Mouse (Mus musculus): Measurements from ENCODE around the gene Fbxo22.
A peak's percentile ranks its signal among the peaks of the same experiment; 100 is the strongest.
"Not testable (repeated sequence)": the region's sequence is repeated elsewhere in the genome, so short reads cannot be mapped to it uniquely, and the experiment has no call there.

The Fbxo22 gene

DNA sequence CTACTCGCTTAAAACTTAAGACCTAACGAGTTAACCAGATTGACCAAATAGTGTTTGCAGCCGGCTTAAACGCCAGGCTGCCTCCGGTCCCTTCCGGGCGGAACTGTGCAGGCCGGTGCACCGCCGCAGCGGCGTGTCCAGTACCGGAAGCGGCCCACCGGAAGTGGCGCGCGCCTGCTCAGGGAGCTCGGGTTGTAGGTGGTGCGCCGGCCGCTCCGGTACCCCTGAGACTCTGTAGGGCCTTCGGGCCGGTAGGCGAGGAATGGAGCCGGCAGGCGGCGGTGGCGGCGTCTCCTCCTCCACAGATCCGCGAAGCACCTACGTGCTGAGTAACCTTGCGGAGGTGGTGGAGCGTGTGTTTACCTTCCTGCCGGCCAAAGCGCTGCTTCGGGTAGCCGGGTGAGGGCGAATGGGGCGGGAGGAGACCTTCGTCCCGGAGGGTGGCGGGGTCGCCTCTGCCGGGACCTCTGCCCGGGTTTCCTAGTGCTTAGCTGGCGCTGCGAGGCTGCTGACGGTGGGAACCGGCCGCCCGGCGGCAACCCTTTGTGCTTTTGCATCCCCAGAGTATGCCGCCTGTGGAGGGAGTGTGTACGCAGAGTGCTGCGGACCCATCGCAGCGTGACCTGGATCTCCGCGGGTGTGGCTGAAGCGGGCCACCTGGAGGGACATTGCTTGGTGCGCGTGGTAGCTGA lies at the start of gene Fbxo22:
TSS of gene Fbxo22 (plus strand) at position 136 of the 692 bp plus-strand sequence.
- peak; percentile 79 for DNase-seq

- no peak for DNase-seq
Measured at GRCm38 (mm10) chr9:55170655-55171412, 37.9 kb upstream of the Fbxo22 start.

GRCm38 (mm10) chr9:55172195-55172685 lies 36.5 kb upstream of the Fbxo22 start:
- DNase-seq, result no peak

- DNase-seq, result no peak
Measured at GRCm38 (mm10) chr9:55174235-55174634, 34.5 kb upstream of the Fbxo22 start.

- no peak for DNase-seq
Measured at GRCm38 (mm10) chr9:55195876-55196275, 12.8 kb upstream of the Fbxo22 start.

DNA sequence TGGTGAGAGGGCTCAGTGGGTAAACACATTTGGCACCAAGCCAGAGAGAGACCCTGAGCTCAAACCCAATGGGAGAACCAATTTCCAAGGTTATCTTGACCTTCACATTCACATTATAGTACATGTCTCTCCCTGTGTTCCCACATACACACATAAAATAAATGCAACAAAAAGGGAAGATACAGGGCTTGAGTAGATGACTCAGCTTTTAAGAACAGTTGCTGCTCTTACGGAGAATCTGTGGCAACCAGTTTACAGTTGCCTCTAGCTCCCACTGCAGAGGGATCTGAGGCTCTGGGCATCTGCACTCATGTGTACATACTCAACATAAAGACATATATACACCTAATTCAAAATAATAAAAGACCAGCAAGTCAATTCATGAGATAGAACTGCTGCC lies 10.5 kb upstream of the Fbxo22 start:
- no peak for DNase-seq

GRCm38 (mm10) chr9:55199348-55199747 lies 9.4 kb upstream of the Fbxo22 start:
- DNase-seq, result peak; percentile 54

DNA sequence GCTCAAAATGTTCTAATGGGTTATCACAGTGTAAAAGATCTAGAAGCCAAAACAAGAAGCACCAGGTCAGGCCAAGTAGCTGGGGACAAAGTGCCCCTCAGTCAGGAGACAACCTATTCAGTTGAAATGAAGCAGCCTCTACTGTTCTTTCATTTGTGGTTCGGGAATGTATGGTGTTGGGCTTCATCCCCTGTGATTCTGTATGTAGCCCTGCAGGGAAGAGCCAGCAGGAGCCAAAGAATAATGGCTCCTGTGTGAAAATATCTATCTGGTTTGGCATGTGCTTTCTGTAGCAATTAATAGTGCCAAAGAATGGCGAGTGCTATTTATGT lies 301 bp upstream of the Fbxo22 start:
- no peak for DNase-seq

- no peak for DNase-seq
Measured at GRCm38 (mm10) chr9:55211611-55212010, 2.9 kb downstream of the Fbxo22 start.

- no peak for DNase-seq
Measured at GRCm38 (mm10) chr9:55213396-55213795, 4.7 kb downstream of the Fbxo22 start.

GRCm38 (mm10) chr9:55215056-55215455 lies 6.3 kb downstream of the Fbxo22 start:
- no peak for DNase-seq

DNA sequence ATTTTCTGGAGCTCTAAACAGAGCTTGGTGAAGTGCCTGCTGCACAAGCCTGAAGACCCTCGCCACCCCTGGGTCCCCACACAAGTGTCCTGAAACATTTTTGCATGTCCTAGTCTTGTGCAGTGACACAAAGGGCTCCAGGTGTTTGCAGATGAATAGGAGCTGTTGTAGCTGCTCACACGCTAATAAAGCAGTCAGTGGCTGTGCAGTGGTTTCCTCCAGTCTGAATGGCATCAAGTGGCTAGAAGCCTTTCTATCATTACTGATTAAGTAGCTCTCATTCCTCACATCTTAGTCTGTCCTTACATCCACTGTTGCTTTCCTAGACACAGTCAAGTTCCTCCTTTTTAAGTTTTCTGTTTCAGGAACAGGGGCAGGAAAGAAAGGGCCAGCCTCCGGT lies 6.9 kb downstream of the Fbxo22 start:
- DNase-seq, result no peak

- no peak for DNase-seq
Measured at GRCm38 (mm10) chr9:55216078-55216477, 7.4 kb downstream of the Fbxo22 start.

DNA sequence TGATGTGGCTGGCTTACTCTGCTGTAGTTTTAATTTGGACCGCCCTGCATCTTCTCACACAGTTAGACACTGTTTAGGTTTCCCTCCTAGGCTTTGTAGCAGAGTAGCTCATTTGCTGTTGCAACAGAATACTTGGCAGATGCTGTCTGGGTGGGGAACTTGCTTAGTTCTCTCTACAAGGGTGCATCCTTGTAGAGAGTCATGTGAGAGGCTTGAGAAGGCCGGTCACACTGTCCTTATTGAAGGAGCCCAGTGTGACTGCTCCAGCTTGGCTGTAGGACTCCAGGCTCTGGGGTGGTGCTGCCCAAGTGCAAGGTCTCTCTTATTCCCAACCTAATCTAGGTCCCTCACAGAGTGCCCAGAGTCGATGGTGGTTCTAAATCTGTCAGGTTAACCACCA lies 8.7 kb downstream of the Fbxo22 start:
- DNase-seq, result no peak

GRCm38 (mm10) chr9:55225165-55225737 lies 16.5 kb downstream of the Fbxo22 start:
- no peak for DNase-seq

DNA sequence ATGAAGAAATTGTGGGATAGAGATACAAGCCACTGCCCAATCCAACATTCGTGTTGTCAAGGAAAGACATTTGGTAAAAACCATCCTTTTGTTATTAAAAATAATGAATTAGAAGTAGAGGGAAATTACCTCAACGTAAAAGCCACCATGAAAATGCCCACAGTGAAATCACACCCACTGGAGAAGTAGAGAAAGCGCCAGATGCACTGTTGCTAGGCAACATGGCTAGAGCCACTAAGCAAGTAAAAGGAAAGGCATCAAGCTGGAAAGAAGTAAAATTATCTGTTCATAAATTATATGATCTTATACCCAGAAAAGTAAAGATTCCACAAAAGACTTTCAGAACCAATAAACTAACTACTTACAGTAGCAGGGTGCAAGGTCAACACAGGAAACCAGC lies 17.5 kb downstream of the Fbxo22 start:
- no peak for DNase-seq

DNA sequence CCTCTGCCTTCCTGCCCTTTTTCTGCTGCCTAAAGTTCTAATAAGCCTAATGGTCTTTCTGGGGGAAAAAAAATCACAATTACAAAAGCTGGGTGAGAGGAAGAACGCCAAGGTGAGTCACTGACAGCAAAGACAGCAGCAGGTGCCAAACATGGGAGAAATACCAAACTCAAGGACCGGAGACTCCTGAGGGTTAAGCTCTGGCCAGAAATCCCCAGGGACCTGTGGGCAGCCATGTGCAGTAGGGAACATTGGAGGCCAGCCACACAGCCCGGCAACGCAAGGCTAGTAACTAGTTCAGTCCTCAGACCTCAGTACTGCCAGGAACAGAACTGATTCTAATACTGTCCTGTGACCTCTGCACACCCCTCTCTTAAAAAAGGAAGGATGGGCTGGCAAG lies 19.4 kb downstream of the Fbxo22 start:
- no peak for DNase-seq

GRCm38 (mm10) chr9:55229010-55229409 lies 20.3 kb downstream of the Fbxo22 start:
- no peak for DNase-seq

DNA sequence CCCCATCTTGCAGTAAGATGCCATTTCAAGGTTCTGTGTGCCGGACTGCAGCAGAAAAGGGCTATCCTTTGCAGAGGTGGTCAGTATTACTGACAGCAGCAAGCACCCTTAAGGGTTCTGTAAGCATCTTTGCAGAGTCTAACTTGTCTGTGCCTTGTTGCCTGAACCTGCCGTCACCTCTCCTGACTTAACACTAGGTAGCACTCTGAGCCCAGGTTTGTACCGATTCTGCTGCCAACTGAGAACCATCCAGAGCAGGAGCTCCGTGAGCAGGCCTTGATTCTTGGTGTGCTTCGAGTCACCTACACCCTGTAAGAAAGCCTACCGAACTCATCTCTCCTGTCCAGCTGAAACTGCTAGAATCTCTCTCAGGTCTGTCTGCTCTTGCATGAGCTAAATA lies 22.8 kb downstream of the Fbxo22 start:
- peak; percentile 60 for DNase-seq

- no peak for DNase-seq
Measured at GRCm38 (mm10) chr9:55232110-55232509, 23.4 kb downstream of the Fbxo22 start.

DNA sequence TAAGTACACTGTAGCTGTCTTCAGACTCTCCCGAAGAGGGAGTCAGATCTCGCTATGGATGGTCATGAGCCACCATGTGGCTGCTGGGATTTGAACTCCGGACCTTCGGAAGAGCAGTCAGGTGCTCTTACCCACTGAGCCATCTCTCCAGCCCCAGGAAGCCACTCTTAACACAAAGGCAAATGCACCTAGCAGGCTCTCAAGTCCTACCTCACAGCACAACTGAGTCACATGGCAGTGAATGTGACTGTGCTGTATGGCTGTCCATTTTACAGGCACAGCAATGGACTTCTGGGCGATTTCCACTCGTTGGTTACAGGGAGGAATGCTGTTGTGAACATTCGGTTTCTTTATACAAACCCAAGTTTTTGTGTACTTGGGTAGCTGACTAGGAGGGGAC lies 23.9 kb downstream of the Fbxo22 start:
- DNase-seq, result no peak

DNA sequence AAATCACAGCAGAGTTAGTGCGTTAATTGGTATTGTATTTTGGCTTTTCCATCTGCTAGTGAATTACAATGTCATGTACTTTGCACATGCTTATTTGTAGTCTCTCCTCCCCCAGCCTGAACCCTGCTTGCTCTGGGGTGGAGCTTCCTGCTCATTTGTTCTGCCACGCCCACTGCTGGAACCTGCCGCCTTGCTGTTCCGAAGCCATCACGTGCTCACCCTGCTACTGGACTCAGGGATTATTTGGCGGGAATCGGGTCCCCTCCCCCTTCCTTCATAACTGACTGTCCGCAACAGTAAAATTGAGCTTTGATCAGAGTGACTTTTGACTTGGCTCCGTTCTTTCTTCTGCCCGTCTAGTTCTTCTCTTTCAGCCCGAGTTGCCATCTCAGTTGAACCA lies 24.4 kb downstream of the Fbxo22 start:
- DNase-seq, result not testable (repeated sequence)

DNA sequence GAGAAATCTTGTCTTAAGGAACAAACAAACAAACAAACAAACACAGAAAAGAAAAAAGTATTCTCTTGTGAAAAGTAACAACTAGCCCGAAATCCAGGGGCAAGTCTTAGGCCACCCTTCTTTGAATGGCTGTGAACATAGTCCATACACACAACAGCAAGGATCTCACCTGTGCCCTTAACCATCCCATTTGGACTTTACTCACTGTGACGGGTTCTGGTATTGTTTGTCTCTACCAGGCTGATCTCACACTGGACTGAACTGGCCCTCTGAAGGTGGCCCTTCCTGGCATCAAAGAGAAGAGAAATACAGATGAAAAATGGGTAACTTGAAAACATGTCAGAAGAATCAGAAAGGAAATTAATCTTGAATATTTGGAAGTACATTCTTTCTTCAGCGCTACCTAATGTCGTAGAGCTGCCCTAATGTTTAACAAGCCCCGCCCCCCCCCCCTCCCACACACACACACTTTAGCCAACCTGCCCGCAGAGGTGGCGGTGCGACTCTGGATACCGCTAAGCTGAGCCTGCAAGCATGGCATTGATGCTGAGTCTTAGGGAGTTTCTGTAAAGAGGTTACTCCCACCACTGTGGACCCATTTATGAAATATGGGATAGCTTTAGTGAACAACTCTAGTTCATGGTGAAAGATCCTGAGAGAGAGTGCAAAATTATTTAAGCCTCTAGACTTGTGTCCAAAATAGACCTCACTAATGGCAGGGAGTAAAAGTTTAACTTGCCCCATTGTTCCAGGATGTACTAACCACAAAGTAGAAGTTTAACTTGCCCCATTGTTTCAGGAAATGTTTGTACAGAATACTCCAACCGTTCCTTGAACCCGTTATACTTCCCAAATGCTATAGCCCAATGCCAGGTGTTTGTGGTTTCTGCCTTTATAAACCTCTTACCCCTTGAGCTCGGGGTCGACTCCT lies 27.8 kb downstream of the Fbxo22 start:
- no peak for DNase-seq
